Mouse (Mus musculus): Measurements from ENCODE around the gene Otud3.

GRCm38 (mm10) chr4:138884261-138884660 lies 29.5 kb downstream of the Otud3 start:
- peak; percentile 87 for TF ChIP-seq CTCF (IDR thresholded peaks at IDR 0.05; ENCODE audit: low read depth)
- no peak for TF ChIP-seq EP300 (IDR thresholded peaks at IDR 0.05; ENCODE audit: low read depth)

Data from liver, embryonic 14.5 days (tissue).